Mouse (Mus musculus) intestine, postnatal 0 days (tissue): Measurements from ENCODE around the gene Gm3727. TPM values are rescaled to one million over a fixed set of nuclear protein-coding genes. Genes with fewer than 3 reads are reported as not detected.
A peak's percentile ranks its signal among the peaks of the same experiment; 100 is the strongest.
"Not testable (repeated sequence)": the region's sequence is repeated elsewhere in the genome, so short reads cannot be mapped to it uniquely, and the experiment has no call there.

ENCODE experiments used
- ATAC-seq: fragments of 200-750 bp; cut with Nextera tagmentation; 2 replicates; pipeline ENCODE4 v1.8.0; 2017; ENCODE audit warnings: mild to moderate bottlenecking, moderate TSS enrichment, moderate library complexity
- H3K27ac ChIP-seq: fragments of 300-500 bp; sonication (generic); 2 replicates; pipeline ENCODE4 v1.5.1; 2014; ENCODE audit warnings: mild to moderate bottlenecking, low read depth, low read length, moderate library complexity
- H3K27me3 ChIP-seq: fragments of 300-500 bp; sonication (generic); replicated peaks from 2 replicates; pipeline ENCODE4 v1.6.1; 2014; ENCODE audit warnings: low read length, mixed read lengths; ENCODE audit not compliant: control insufficient read depth, insufficient read depth
- H3K36me3 ChIP-seq: fragments of 300-500 bp; sonication (generic); 2 replicates; pipeline ENCODE4 v1.6.1; 2014; ENCODE audit warnings: mild to moderate bottlenecking, moderate library complexity; ENCODE audit not compliant: control insufficient read depth, insufficient read depth
- H3K4me1 ChIP-seq: fragments of 300-500 bp; sonication (generic); replicated peaks from 2 replicates; pipeline ENCODE4 v1.6.1; 2014; ENCODE audit warnings: antibody characterized with exemption, low read length, mixed read lengths; ENCODE audit not compliant: control insufficient read depth, insufficient read depth
- H3K4me2 ChIP-seq: fragments of 300-500 bp; sonication (generic); replicated peaks from 2 replicates; pipeline ENCODE4 v1.6.1; 2014; ENCODE audit warnings: low read depth, mild to moderate bottlenecking, moderate library complexity
- H3K4me3 ChIP-seq: fragments of 300-500 bp; sonication (generic); 2 replicates; pipeline ENCODE4 v1.5.1; 2014; ENCODE audit warnings: low read depth, low read length
- H3K9ac ChIP-seq: fragments of 300-500 bp; sonication (generic); 2 replicates; pipeline ENCODE4 v1.6.1; 2014; ENCODE audit warnings: mild to moderate bottlenecking, low read depth, low read length
- H3K9me3 ChIP-seq: fragments of 300-500 bp; sonication (generic); 2 replicates; pipeline ENCODE4 v1.6.1; 2016; ENCODE audit warnings: mixed run types; ENCODE audit not compliant: control insufficient read depth
- CTCF ChIP-seq: sonication (generic); IDR thresholded peaks from 2 replicates; pipeline ENCODE4 v1.5.1; 2016; ENCODE audit warnings: low read depth, mild to moderate bottlenecking, control low read depth, antibody characterized with exemption, moderate library complexity
- WGBS: fragments of 180-500 bp; shearing (Covaris S2); extraction: QIAGEN DNeasy Blood & Tissue Kit; methylation state at CpG from one replicate; pipeline ENCODE4 v1.1.7; 2014; 5-methylcytosine and 5-hydroxymethylcytosine counted together
- polyA plus RNA-seq: library from polyadenylated mRNA; unstranded; fragments of >200 nt; fragmentation: Nextera tagmentation; extraction: Ambion mirVana; gene quantifications from 2 replicates; pipeline ENCODE4 v1.2.1, GENCODE M21; 2015

Gm3727 gene
- not detected in 2 replicates for polyA plus RNA-seq

GRCm38 (mm10) chr14:7264614-7265013 lies at the start of gene Gm3727:
Gene Gm3727 (minus strand): TSS chr14:7264714.
- H3K9me3 ChIP-seq, ATAC-seq, H3K36me3 ChIP-seq, H3K4me3 ChIP-seq, H3K4me2 ChIP-seq, H3K9ac ChIP-seq, H3K27me3 ChIP-seq, H3K27ac ChIP-seq, H3K4me1 ChIP-seq: not testable (repeated sequence)
- 49% methylated on average over 3 of the region's 3 CpGs for WGBS

GRCm38 (mm10) chr14:7243498-7243897 lies 21.0 kb downstream of the Gm3727 start:
- not testable (repeated sequence) for H3K27me3 ChIP-seq, H3K4me3 ChIP-seq, H3K9me3 ChIP-seq, H3K4me1 ChIP-seq, ATAC-seq, H3K27ac ChIP-seq, H3K9ac ChIP-seq, H3K4me2 ChIP-seq, H3K36me3 ChIP-seq
- 0% methylated on average over 5 of the region's 10 CpGs for WGBS
- TF ChIP-seq CTCF: peak; percentile 65

Other genes with a start within 250 kb of the Gm3727 start
- 0.08 TPM in 1 of 2 replicates, not detected in the other for gene Gm10406, start 237.3 kb downstream of the Gm3727 start, polyA plus RNA-seq
- gene Gm3685, start 219.7 kb downstream of the Gm3727 start, polyA plus RNA-seq: not detected in 2 replicates
- 0.30 and 0.44 TPM in 2 replicates for gene Gm3696, start 164.1 kb downstream of the Gm3727 start, polyA plus RNA-seq
- gene Gm6676, start 139.3 kb downstream of the Gm3727 start, polyA plus RNA-seq: not detected in 2 replicates
- 0.78 and 0.99 TPM in 2 replicates for gene Gm3512, start 90.2 kb downstream of the Gm3727 start, polyA plus RNA-seq
- gene Gm16434, start 70.2 kb downstream of the Gm3727 start, polyA plus RNA-seq: not detected in 2 replicates
- gene Gm3739, start 50.3 kb upstream of the Gm3727 start, polyA plus RNA-seq: 0.24 and 0.27 TPM in 2 replicates
- gene Gm5797, start 67.7 kb upstream of the Gm3727 start, polyA plus RNA-seq: not detected in 2 replicates
- not detected in 2 replicates for gene Gm8374, start 100.4 kb upstream of the Gm3727 start, polyA plus RNA-seq
- 0.14 TPM in 1 of 2 replicates, not detected in the other for gene Gm3755, start 186.2 kb upstream of the Gm3727 start, polyA plus RNA-seq
- 0.08 TPM in 1 of 2 replicates, not detected in the other for gene Gm3752, start 219.0 kb upstream of the Gm3727 start, polyA plus RNA-seq